8 mouse cellular contexts compared by ENCODE assay signal in genomic region chr10:110794564-110795205, GRCm38 (mm10). TPM values are rescaled to one million over a fixed set of nuclear protein-coding genes. Genes with fewer than 3 reads are reported as not detected.
DNase-seq lines count a peak whose midpoint lies in the region; ATAC-seq lines count a peak whose summit lies in the region.

No protein-coding gene starts in this region.

- 7% methylated on average over 12 of the region's 12 CpGs for WGBS in forebrain, embryonic 13.5 days
- WGBS in hindbrain, embryonic 13.5 days: 12% methylated on average over 12 of the region's 12 CpGs
- 11% methylated on average over 12 of the region's 12 CpGs for WGBS in limb, embryonic 11.5 days
- 14% methylated on average over 12 of the region's 12 CpGs for WGBS in midbrain, embryonic 14.5 days

- no peaks in the 10 kb centered on the region for H3K9me3 ChIP-seq in forebrain, embryonic 13.5 days (replicated peaks)
- peaks cover 7% of the 10 kb centered on the region; the same call in 1 of the 2 replicates for H3K9me3 ChIP-seq in hindbrain, embryonic 13.5 days
- no peaks in the 10 kb centered on the region for H3K9me3 ChIP-seq in limb, embryonic 11.5 days (ENCODE audit: control insufficient read depth, low read length)
- H3K9me3 ChIP-seq in midbrain, embryonic 14.5 days (ENCODE audit: control insufficient read depth, low read length): no peaks in the 10 kb centered on the region

- DNase-seq in 3T3-L1 (ENCODE audit: low read depth, low spot score): peak; percentile 80
- DNase-seq in CD4-positive, CD25-positive, alpha-beta regulatory T cell, adult 2 months (ENCODE audit: low read depth, low spot score): peak; percentile 78
- peak; percentile 39 for DNase-seq in brain, embryonic 18.5 days (ENCODE audit: low read depth, low spot score)
- peak; percentile 85 for DNase-seq in limb, embryonic 11.5 days (ENCODE audit: low spot score)
- peak; percentile 89 for DNase-seq in midbrain, embryonic 14.5 days
- peak; percentile 33 for DNase-seq in thymus, postnatal 14 days

- H3K27me3 ChIP-seq in forebrain, embryonic 13.5 days: no peaks in the 10 kb centered on the region
- no peaks in the 10 kb centered on the region for H3K27me3 ChIP-seq in hindbrain, embryonic 13.5 days
- H3K27me3 ChIP-seq in limb, embryonic 11.5 days (ENCODE audit: control insufficient read depth, insufficient read depth, low read length): no peaks in the 10 kb centered on the region
- no peaks in the 10 kb centered on the region for H3K27me3 ChIP-seq in midbrain, embryonic 14.5 days (ENCODE audit: control insufficient read depth, insufficient read depth, low read length)

- H3K36me3 ChIP-seq in forebrain, embryonic 13.5 days (ENCODE audit: poor library complexity, severe bottlenecking): no peaks in the 10 kb centered on the region
- H3K36me3 ChIP-seq in hindbrain, embryonic 13.5 days: no peaks in the 10 kb centered on the region
- no peaks in the 10 kb centered on the region for H3K36me3 ChIP-seq in limb, embryonic 11.5 days (ENCODE audit: control insufficient read depth, insufficient read depth, low read length)
- H3K36me3 ChIP-seq in midbrain, embryonic 14.5 days (ENCODE audit: control insufficient read depth, insufficient read depth, low read length): no peaks in the 10 kb centered on the region

- peaks cover 3% of the 10 kb centered on the region for H3K4me1 ChIP-seq in forebrain, embryonic 13.5 days
- peaks cover 8% of the 10 kb centered on the region; the same call in 1 of the 2 replicates for H3K4me1 ChIP-seq in hindbrain, embryonic 13.5 days (replicated peaks)
- H3K4me1 ChIP-seq in limb, embryonic 11.5 days (ENCODE audit: control insufficient read depth, insufficient read depth, low read length): no peaks in the 10 kb centered on the region
- no peaks in the 10 kb centered on the region for H3K4me1 ChIP-seq in midbrain, embryonic 14.5 days (ENCODE audit: control insufficient read depth, insufficient read depth, low read length)

- ATAC-seq in forebrain, embryonic 13.5 days: peak; percentile 79
- ATAC-seq in hindbrain, embryonic 13.5 days (ENCODE audit: low FRiP score): peak; percentile 77
- peak; percentile 80; the same call in 1 of the 2 replicates for ATAC-seq in limb, embryonic 11.5 days (ENCODE audit: insufficient number of reproducible peaks, low FRiP score, low TSS enrichment, low read depth)
- ATAC-seq in midbrain, embryonic 14.5 days (ENCODE audit: low FRiP score, low TSS enrichment): peak; percentile 50; the same call in 1 of the 2 replicates

- no peak overlapping the region for H3K27ac ChIP-seq in forebrain, embryonic 13.5 days
- H3K27ac ChIP-seq in hindbrain, embryonic 13.5 days: peak overlapping the region; percentile 69
- H3K27ac ChIP-seq in limb, embryonic 11.5 days (replicated peaks; ENCODE audit: low read depth, low read length): no peak overlapping the region
- H3K27ac ChIP-seq in midbrain, embryonic 14.5 days (replicated peaks; ENCODE audit: low read depth, low read length): 0 out of 2 replicates have a peak overlapping the region, but pooled peaks have one; percentile 8

- no peak overlapping the region for H3K9ac ChIP-seq in forebrain, embryonic 13.5 days
- no peak overlapping the region for H3K9ac ChIP-seq in hindbrain, embryonic 13.5 days
- H3K9ac ChIP-seq in limb, embryonic 11.5 days (ENCODE audit: low read length): no peak overlapping the region
- no peak overlapping the region for H3K9ac ChIP-seq in midbrain, embryonic 14.5 days (replicated peaks; ENCODE audit: low read length)

- no peak overlapping the region for H3K4me3 ChIP-seq in forebrain, embryonic 13.5 days
- H3K4me3 ChIP-seq in hindbrain, embryonic 13.5 days: 0 out of 2 replicates have a peak overlapping the region, but pooled peaks have one; percentile 14
- H3K4me3 ChIP-seq in limb, embryonic 11.5 days (ENCODE audit: low read depth, low read length): no peak overlapping the region
- no peak overlapping the region for H3K4me3 ChIP-seq in midbrain, embryonic 14.5 days (replicated peaks; ENCODE audit: low read depth, low read length)

- peak overlapping the region; percentile 43 for H3K4me2 ChIP-seq in forebrain, embryonic 13.5 days
- H3K4me2 ChIP-seq in hindbrain, embryonic 13.5 days: peak overlapping the region; percentile 43
- no peak overlapping the region for H3K4me2 ChIP-seq in limb, embryonic 11.5 days (ENCODE audit: low read depth, severe bottlenecking)
- peak overlapping the region; percentile 45 for H3K4me2 ChIP-seq in midbrain, embryonic 14.5 days (ENCODE audit: low read length)

RNA-seq across cellular contexts. Expression of gene E2f7, which starts 49.4 kb away (rescaled TPM):
- 21.5 and 23.7 TPM in 2 replicates for polyA plus RNA-seq in forebrain, embryonic 13.5 days (2015; fragmentation: Nextera tagmentation; extraction: Ambion mirVana)
- 8.4 and 8.9 TPM in 2 replicates for polyA plus RNA-seq in hindbrain, embryonic 13.5 days (2015; fragmentation: Nextera tagmentation; extraction: Ambion mirVana)
- polyA plus RNA-seq in limb, embryonic 11.5 days (2014; fragmentation: Nextera tagmentation; extraction: Ambion mirVana): 42.4 and 44.9 TPM in 2 replicates
- 3.2 and 6.9 TPM in 2 replicates for polyA plus RNA-seq in midbrain, embryonic 14.5 days (2014; fragmentation: Nextera tagmentation; extraction: Ambion mirVana)

Comparison
In these comparisons a context has a peak if more than half of its experiments do, and no peak if none do; other contexts are left out.
1. DNase-seq: peak in every context shown above with its lines; median percentile 89 in midbrain, embryonic 14.5 days; 85 in limb, embryonic 11.5 days; 80 in 3T3-L1; 78 in CD4-positive, CD25-positive, alpha-beta regulatory T cell, adult 2 months; 39 in brain, embryonic 18.5 days; 33 in thymus, postnatal 14 days.
2. H3K27ac ChIP-seq: peak in hindbrain, embryonic 13.5 days (single experiment) and midbrain, embryonic 14.5 days (single experiment); none in forebrain, embryonic 13.5 days (single experiment) and limb, embryonic 11.5 days (single experiment).
3. Peak in every context shown above with its lines, with median percentiles within 50 percentile points of each other: ATAC-seq.